In genomic region chr10:122984531-122985251, GRCm38 (mm10) we compare ENCODE assay signal across 8 mouse cellular contexts.
DNase-seq lines count a peak whose midpoint lies in the region; ATAC-seq lines count a peak whose summit lies in the region.

No protein-coding gene starts in this region.

- H3K9ac ChIP-seq in kidney, embryonic 16.5 days (replicated peaks; ENCODE audit: low read length): peak overlapping the region; percentile 100
- peak overlapping the region; percentile 99 for H3K9ac ChIP-seq in midbrain, embryonic 13.5 days (replicated peaks)

- 2% methylated on average over 10 of the region's 10 CpGs for WGBS in kidney, embryonic 16.5 days
- 5% methylated on average over 10 of the region's 10 CpGs for WGBS in hindbrain, embryonic 10.5 days
- 4% methylated on average over 10 of the region's 10 CpGs for WGBS in midbrain, embryonic 13.5 days

- peak overlapping the region; percentile 65 for H3K4me2 ChIP-seq in kidney, embryonic 16.5 days (replicated peaks; ENCODE audit: low read depth, low read length)
- peak overlapping the region; percentile 88 for H3K4me2 ChIP-seq in midbrain, embryonic 13.5 days (replicated peaks)

- peaks cover 30% of the 10 kb centered on the region for H3K4me1 ChIP-seq in kidney, embryonic 16.5 days (ENCODE audit: insufficient read depth, low read length)
- H3K4me1 ChIP-seq in hindbrain, embryonic 10.5 days (replicated peaks): peaks cover 34% of the 10 kb centered on the region
- peaks cover 39% of the 10 kb centered on the region for H3K4me1 ChIP-seq in midbrain, embryonic 13.5 days (replicated peaks)

- no peak for DNase-seq in kidney, postnatal 14 days
- DNase-seq in adipocyte (ENCODE audit: low spot score): peak; percentile 30
- no peak for DNase-seq in hindbrain, embryonic 10.5 days (ENCODE audit: low spot score)
- DNase-seq in cerebellum, postnatal 14 days: no peak
- DNase-seq in gastrocnemius, postnatal 14 days: no peak
- no peak for DNase-seq in kidney, postnatal 25 days

- intact Hi-C loops in gastrocnemius, postnatal 14 days (cut with DNase I; ENCODE audit: low total_unique reads): loop anchor here (5.0 kb wide), 1 partner anchor 177 kb away; no protein-coding TSS in a partner anchor

- ATAC-seq in kidney, embryonic 16.5 days (ENCODE audit: low FRiP score, low TSS enrichment): no peak
- no peak for ATAC-seq in midbrain, embryonic 13.5 days

- H3K9me3 ChIP-seq in kidney, embryonic 16.5 days (ENCODE audit: low read length): peaks cover 3% of the 10 kb centered on the region; the same call in 1 of the 2 replicates
- peaks cover 8% of the 10 kb centered on the region; the same call in 1 of the 2 replicates for H3K9me3 ChIP-seq in hindbrain, embryonic 10.5 days
- H3K9me3 ChIP-seq in midbrain, embryonic 13.5 days: no peaks in the 10 kb centered on the region

- peak overlapping the region; percentile 97 for H3K4me3 ChIP-seq in kidney, embryonic 16.5 days (ENCODE audit: low read length)
- H3K4me3 ChIP-seq in hindbrain, embryonic 10.5 days: peak overlapping the region; percentile 80
- H3K4me3 ChIP-seq in midbrain, embryonic 13.5 days (replicated peaks): peak overlapping the region; percentile 94

- no peaks in the 10 kb centered on the region for H3K27me3 ChIP-seq in kidney, embryonic 16.5 days (ENCODE audit: insufficient read depth, low read length)
- H3K27me3 ChIP-seq in hindbrain, embryonic 10.5 days (ENCODE audit: insufficient read depth, poor library complexity, severe bottlenecking): no peaks in the 10 kb centered on the region
- H3K27me3 ChIP-seq in midbrain, embryonic 13.5 days: no peaks in the 10 kb centered on the region

- H3K27ac ChIP-seq in kidney, embryonic 16.5 days (ENCODE audit: low read length): peak overlapping the region; percentile 99
- H3K27ac ChIP-seq in hindbrain, embryonic 10.5 days: peak overlapping the region; percentile 100
- peak overlapping the region; percentile 100 for H3K27ac ChIP-seq in midbrain, embryonic 13.5 days

- H3K36me3 ChIP-seq in kidney, embryonic 16.5 days (ENCODE audit: insufficient read depth, low read length): peaks cover 24% of the 10 kb centered on the region
- peaks cover 35% of the 10 kb centered on the region for H3K36me3 ChIP-seq in hindbrain, embryonic 10.5 days
- peaks cover 13% of the 10 kb centered on the region for H3K36me3 ChIP-seq in midbrain, embryonic 13.5 days
